Mouse (Mus musculus) CD4-positive naive resting alpha-beta T cell, adult 57 days (primary cell): ENCODE results near the gene Lmod1. TPM values are rescaled to one million over a fixed set of nuclear protein-coding genes. Genes with fewer than 3 reads are reported as not detected.

ENCODE experiments used
- total RNA-seq: library from RNA; stranded (reverse); gene quantifications from one replicate; pipeline ENCODE4 v1.2.4, GENCODE M21; 2023

The Lmod1 gene
- not detected for total RNA-seq

DNA sequence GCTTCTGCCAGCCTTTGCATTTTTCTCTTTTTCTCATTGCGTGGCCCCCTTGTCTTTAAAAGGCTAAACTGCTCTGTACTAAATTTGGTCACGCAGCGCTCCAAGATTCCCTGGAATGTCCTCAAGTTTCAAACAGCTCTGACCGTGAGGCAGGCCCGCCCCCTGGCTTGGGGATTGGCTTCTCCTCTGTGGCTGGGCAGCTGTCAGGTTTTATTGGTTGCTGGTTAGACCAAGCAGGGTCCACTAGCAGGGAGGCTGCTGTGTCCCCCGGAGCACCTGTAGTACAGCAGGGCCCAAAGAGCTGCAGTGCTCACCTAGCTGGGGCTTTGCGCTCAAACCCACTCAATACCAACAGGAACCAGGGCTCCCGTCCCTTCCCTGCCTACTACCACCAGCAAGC, at the start of gene Lmod1:
Lmod1 (plus strand) TSS at position 237 of the 400 bp plus-strand sequence.

DNA sequence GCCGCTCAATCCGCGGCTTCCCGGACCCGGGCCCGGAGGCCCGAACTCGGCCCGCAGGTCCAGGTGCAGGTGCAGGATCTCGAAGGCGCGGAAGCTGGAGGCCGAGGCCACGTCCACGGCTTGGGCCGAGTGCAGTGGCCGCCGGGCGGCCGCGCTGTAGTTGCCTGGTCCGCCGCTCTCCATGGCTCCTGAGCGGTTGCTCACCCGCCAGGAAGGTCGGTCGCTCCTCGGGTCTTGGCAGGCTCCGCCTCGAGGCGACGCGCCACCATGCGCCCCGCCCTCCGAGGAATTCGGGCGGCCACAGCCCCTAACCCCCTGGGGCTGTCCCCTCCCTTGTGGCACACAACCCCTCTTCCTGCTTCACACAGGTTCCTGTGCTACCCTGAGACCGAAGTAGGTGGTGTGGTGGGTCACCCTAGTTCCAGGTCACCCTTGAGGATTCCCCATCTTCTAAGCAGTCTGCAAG, 40.7 kb upstream of the Lmod1 start, which contains the start of gene Rnpep:
Rnpep (minus strand) TSS at position 259 of the 466 bp plus-strand sequence.

DNA sequence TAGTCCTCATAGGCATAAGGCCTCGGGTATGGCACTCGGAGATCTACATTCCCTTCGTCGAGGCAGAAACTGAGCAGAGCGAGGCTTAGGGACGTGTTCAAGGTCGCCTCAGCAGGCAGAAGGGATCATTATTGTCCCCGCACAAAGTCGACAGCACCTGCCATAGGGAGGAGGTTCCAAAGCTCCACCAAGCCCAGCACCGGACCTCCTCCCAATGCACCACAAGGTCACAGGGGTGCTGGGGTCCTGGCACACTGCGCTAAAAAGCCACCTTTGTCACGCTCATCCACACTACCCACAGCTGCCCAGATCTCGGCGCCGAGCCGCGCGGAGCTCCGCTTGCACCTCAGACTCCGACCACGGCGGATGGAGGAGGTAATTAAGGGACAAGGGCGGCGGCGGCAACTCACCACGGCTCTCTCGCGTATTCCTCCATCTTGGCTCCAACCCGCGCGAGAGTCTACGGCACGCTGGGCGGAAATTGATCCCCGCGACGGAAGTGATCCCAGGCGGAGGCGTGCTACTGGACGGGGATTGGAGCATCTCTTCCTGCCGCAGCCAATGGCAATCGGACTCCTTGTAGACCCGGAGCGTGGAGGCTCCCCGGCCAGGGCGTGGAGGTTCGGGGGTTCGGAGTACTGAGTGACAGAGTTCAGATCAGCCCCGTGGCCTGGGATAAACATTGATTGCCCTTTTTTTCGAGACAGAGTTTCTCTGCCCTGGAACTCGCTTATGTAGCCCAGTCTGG, 11.1 kb upstream of the Lmod1 start, which contains the start of gene Timm17a:
Timm17a (minus strand) TSS at position 495 of the 748 bp plus-strand sequence.

GRCm38 (mm10) chr1:135374868-135375581, 50.4 kb downstream of the Lmod1 start, which contains the start of gene Shisa4:
TSS of gene Shisa4 (minus strand) at chr1:135375237.

Other genes starting within 250 kb of the Lmod1 start
- not detected for gene Lgr6, start 219.5 kb upstream of the Lmod1 start, total RNA-seq
- 56.3 TPM for gene Ptpn7, start 192.1 kb upstream of the Lmod1 start, total RNA-seq
- gene Arl8a, start 178.0 kb upstream of the Lmod1 start, total RNA-seq = 45.0 TPM
- not detected for gene Gpr37l1, start 157.1 kb upstream of the Lmod1 start, total RNA-seq
- gene Elf3, start 66.2 kb upstream of the Lmod1 start, total RNA-seq = not detected
- gene Rnpep, start 40.7 kb upstream of the Lmod1 start, total RNA-seq = 22.8 TPM
- 53.7 TPM for gene Timm17a, start 11.0 kb upstream of the Lmod1 start, total RNA-seq
- gene Shisa4, start 50.4 kb downstream of the Lmod1 start, total RNA-seq = 3.7 TPM
- gene Ipo9, start 105.7 kb downstream of the Lmod1 start, total RNA-seq = 88.9 TPM